Mouse (Mus musculus) cerebellum, adult 2 months (tissue): Measurements from ENCODE around the gene Sgk2.

Source experiments
- CTCF ChIP-seq: fragments of 200-500 bp; IDR thresholded peaks from 2 replicates; pipeline ENCODE4 v1.5.1; 2011; ENCODE audit warnings: low read depth, mild to moderate bottlenecking, control low read depth, low read length, moderate library complexity, borderline replicate concordance; ENCODE audit not compliant: insufficient read depth
- POLR2A ChIP-seq: fragments of 200-500 bp; IDR thresholded peaks from 2 replicates; pipeline ENCODE4 v1.6.1; 2011; ENCODE audit warnings: low read length, control low read depth, borderline replicate concordance; ENCODE audit not compliant: insufficient read depth

GRCm38 (mm10) chr2:162972752-162973151, 14.4 kb upstream of the Sgk2 start:
- TF ChIP-seq CTCF (no peak), POLR2A (no peak)
